Mouse (Mus musculus) T-helper 2 cell (primary cell): ENCODE data around the gene AU015836.

Source experiments
- in situ Hi-C: fragments of 300-600 bp; cut with MboI, MseI; formaldehyde crosslinking; loops from one replicate; pipeline ENCODE4 v1.15.1; 2025; ENCODE audit warnings: high pct_unique_total_duplicates

The AU015836 gene

GRCm38 (mm10) chrX:93968444-93968843, at the start of gene AU015836:
TSS of gene AU015836 (plus strand) at chrX:93968659.
- in situ Hi-C loops, result no loop called here

- in situ Hi-C loops, result loop anchor here (5.0 kb wide), 1 partner anchor 68 kb away; no protein-coding TSS in a partner anchor
Observed at GRCm38 (mm10) chrX:93919017-93919416, 49.4 kb upstream of the AU015836 start.

- in situ Hi-C loops, result no loop called here
Observed at GRCm38 (mm10) chrX:93928379-93928778, 40.1 kb upstream of the AU015836 start.

GRCm38 (mm10) chrX:93928794-93929193, 39.7 kb upstream of the AU015836 start:
- in situ Hi-C loops, result no loop called here

- in situ Hi-C loops, result no loop called here
Observed at GRCm38 (mm10) chrX:93931694-93932093, 36.8 kb upstream of the AU015836 start.

- in situ Hi-C loops, result no loop called here
Observed at GRCm38 (mm10) chrX:93956727-93957126, 11.7 kb upstream of the AU015836 start.

GRCm38 (mm10) chrX:93958502-93958901, 10.0 kb upstream of the AU015836 start:
- in situ Hi-C loops, result no loop called here

- in situ Hi-C loops, result no loop called here
Observed at GRCm38 (mm10) chrX:93980341-93980740, 11.9 kb downstream of the AU015836 start.

GRCm38 (mm10) chrX:93982193-93982592, 13.7 kb downstream of the AU015836 start:
- in situ Hi-C loops, result no loop called here

- in situ Hi-C loops, result loop anchor here (5.0 kb wide), 1 partner anchor 68 kb away; no protein-coding TSS in a partner anchor
Observed at GRCm38 (mm10) chrX:93985096-93985495, 16.6 kb downstream of the AU015836 start.

GRCm38 (mm10) chrX:94006991-94007390, 38.5 kb downstream of the AU015836 start:
- in situ Hi-C loops, result no loop called here

- in situ Hi-C loops, result no loop called here
Observed at GRCm38 (mm10) chrX:94009442-94009841, 41.0 kb downstream of the AU015836 start.

GRCm38 (mm10) chrX:94011656-94012173, 43.3 kb downstream of the AU015836 start:
- in situ Hi-C loops, result no loop called here

- in situ Hi-C loops, result no loop called here
Observed at GRCm38 (mm10) chrX:94012479-94013167, 44.2 kb downstream of the AU015836 start.

GRCm38 (mm10) chrX:94016891-94017290, 48.4 kb downstream of the AU015836 start:
- in situ Hi-C loops, result no loop called here

GRCm38 (mm10) chrX:94022264-94022874, 53.9 kb downstream of the AU015836 start:
- in situ Hi-C loops, result no loop called here
